Mouse (Mus musculus) midbrain, embryonic 12.5 days (tissue): ENCODE results near the gene Igsf9b. TPM values are rescaled to one million over a fixed set of nuclear protein-coding genes. Genes with fewer than 3 reads are reported as not detected.

Experiments
- ATAC-seq: fragments of 200-750 bp; cut with Nextera tagmentation; 2 replicates; pipeline ENCODE4 v1.8.0; 2017; ENCODE audit warnings: low read depth, moderate TSS enrichment, moderate library complexity; ENCODE audit not compliant: low FRiP score
- H3K27ac ChIP-seq: fragments of 300-500 bp; sonication (generic); replicated peaks from 2 replicates; pipeline ENCODE4 v1.5.1; 2016; ENCODE audit warnings: mild to moderate bottlenecking
- H3K27me3 ChIP-seq: fragments of 300-500 bp; sonication (generic); 2 replicates; pipeline ENCODE4 v1.6.1; 2016; ENCODE audit warnings: mild to moderate bottlenecking
- H3K36me3 ChIP-seq: fragments of 300-500 bp; sonication (generic); 2 replicates; pipeline ENCODE4 v1.6.1; 2016
- H3K4me1 ChIP-seq: fragments of 300-500 bp; sonication (generic); 2 replicates; pipeline ENCODE4 v1.6.1; 2016
- H3K4me2 ChIP-seq: fragments of 300-500 bp; sonication (generic); replicated peaks from 2 replicates; pipeline ENCODE4 v1.6.1; 2016; ENCODE audit warnings: mild to moderate bottlenecking, moderate library complexity
- H3K4me3 ChIP-seq: fragments of 300-500 bp; sonication (generic); 2 replicates; pipeline ENCODE4 v1.5.1; 2016; ENCODE audit warnings: mild to moderate bottlenecking
- H3K9ac ChIP-seq: fragments of 300-500 bp; sonication (generic); replicated peaks from 2 replicates; pipeline ENCODE4 v1.6.1; 2016; ENCODE audit warnings: mild to moderate bottlenecking, moderate library complexity
- H3K9me3 ChIP-seq: fragments of 300-500 bp; sonication (generic); 2 replicates; pipeline ENCODE4 v1.6.1; 2016; ENCODE audit warnings: mild to moderate bottlenecking
- WGBS: fragments of 180-500 bp; shearing (Covaris S2); methylation state at CpG from one replicate; pipeline ENCODE4 v1.1.7; 2016; 5-methylcytosine and 5-hydroxymethylcytosine counted together
- polyA plus RNA-seq: library from polyadenylated mRNA; unstranded; fragments of >200 nt; fragmentation: Nextera tagmentation; extraction: Ambion mirVana; gene quantifications from 2 replicates; pipeline ENCODE4 v1.2.1, GENCODE M21; 2016

Gene Igsf9b
- polyA plus RNA-seq, 1 experiment from 2014 or later, result 8.1 TPM

- peaks cover 32% of the 10 kb centered on the region for H3K27me3 ChIP-seq
- H3K9me3 ChIP-seq, result no peaks in the 10 kb centered on the region
- peak overlapping the region; percentile 69 for H3K27ac ChIP-seq
- H3K4me2 ChIP-seq, result peak overlapping the region; percentile 94
- H3K36me3 ChIP-seq, result no peaks in the 10 kb centered on the region
- H3K9ac ChIP-seq, result peak overlapping the region; percentile 71
- peaks cover 49% of the 10 kb centered on the region for H3K4me1 ChIP-seq
- under 1% methylated on average over 67 of the region's 68 CpGs for WGBS
- ATAC-seq, result peak; percentile 34
- H3K4me3 ChIP-seq, result peak overlapping the region; percentile 80
Measured at GRCm38 (mm10) chr9:27299286-27300187, 533 bp downstream of the Igsf9b start.

GRCm38 (mm10) chr9:27300188-27300691 is 1.2 kb downstream of the Igsf9b start:
- Histone ChIP-seq H3K4me1 (peaks cover 52% of the 10 kb centered on the region), H3K4me2 (peak overlapping the region; percentile 94), H3K27me3 (peaks cover 32% of the 10 kb centered on the region), H3K4me3 (peak overlapping the region; percentile 80), H3K9me3 (no peaks in the 10 kb centered on the region), H3K27ac (no peak overlapping the region), H3K36me3 (no peaks in the 10 kb centered on the region), H3K9ac (peak overlapping the region; percentile 71)
- ATAC-seq, result no peak
- WGBS, result 0% methylated on average over 32 of the region's 32 CpGs

DNA sequence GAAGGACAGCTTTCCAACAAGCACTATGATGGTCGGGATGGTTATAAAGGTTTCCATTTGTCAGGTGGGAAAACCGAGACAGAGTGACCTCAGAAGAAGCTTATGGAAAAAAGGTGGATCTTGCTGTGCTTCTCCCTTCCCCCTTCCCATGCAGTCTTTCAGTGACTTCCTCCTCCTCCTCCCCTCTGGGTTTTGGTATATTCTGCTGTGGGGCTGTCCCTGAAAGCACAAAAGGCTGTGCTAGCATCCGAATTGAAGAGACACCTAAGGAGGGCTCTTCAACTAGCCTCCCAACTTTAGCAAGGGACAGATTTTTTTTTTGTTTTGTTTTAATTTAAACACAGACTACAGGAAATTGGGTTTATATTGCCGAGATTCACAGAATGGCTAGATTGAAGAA is 1.7 kb downstream of the Igsf9b start:
- H3K27ac ChIP-seq, result no peak overlapping the region
- peak overlapping the region; percentile 80 for H3K4me3 ChIP-seq
- WGBS, result 11% methylated on average over 4 of the region's 4 CpGs
- peak overlapping the region; percentile 94 for H3K4me2 ChIP-seq
- peaks cover 55% of the 10 kb centered on the region for H3K4me1 ChIP-seq
- no peaks in the 10 kb centered on the region for H3K36me3 ChIP-seq
- no peaks in the 10 kb centered on the region for H3K9me3 ChIP-seq
- peaks cover 32% of the 10 kb centered on the region for H3K27me3 ChIP-seq
- no peak overlapping the region for H3K9ac ChIP-seq
- ATAC-seq, result no peak

- Histone ChIP-seq H3K4me3 (no peak overlapping the region), H3K27ac (no peak overlapping the region), H3K9ac (no peak overlapping the region), H3K36me3 (no peaks in the 10 kb centered on the region), H3K9me3 (no peaks in the 10 kb centered on the region), H3K27me3 (peaks cover 32% of the 10 kb centered on the region), H3K4me2 (peak overlapping the region; percentile 94), H3K4me1 (peaks cover 62% of the 10 kb centered on the region)
- ATAC-seq, result no peak
- 58% methylated on average over 5 of the region's 5 CpGs for WGBS
Measured at GRCm38 (mm10) chr9:27301486-27301885, 2.5 kb downstream of the Igsf9b start.

- 69% methylated on average over 5 of the region's 5 CpGs for WGBS
- Histone ChIP-seq H3K9ac (no peak overlapping the region), H3K4me1 (peaks cover 70% of the 10 kb centered on the region), H3K9me3 (no peaks in the 10 kb centered on the region), H3K4me3 (no peak overlapping the region), H3K27me3 (peaks cover 31% of the 10 kb centered on the region), H3K36me3 (no peaks in the 10 kb centered on the region), H3K27ac (no peak overlapping the region), H3K4me2 (no peak overlapping the region)
- ATAC-seq, result no peak
Measured at GRCm38 (mm10) chr9:27302291-27302690, 3.3 kb downstream of the Igsf9b start.

DNA sequence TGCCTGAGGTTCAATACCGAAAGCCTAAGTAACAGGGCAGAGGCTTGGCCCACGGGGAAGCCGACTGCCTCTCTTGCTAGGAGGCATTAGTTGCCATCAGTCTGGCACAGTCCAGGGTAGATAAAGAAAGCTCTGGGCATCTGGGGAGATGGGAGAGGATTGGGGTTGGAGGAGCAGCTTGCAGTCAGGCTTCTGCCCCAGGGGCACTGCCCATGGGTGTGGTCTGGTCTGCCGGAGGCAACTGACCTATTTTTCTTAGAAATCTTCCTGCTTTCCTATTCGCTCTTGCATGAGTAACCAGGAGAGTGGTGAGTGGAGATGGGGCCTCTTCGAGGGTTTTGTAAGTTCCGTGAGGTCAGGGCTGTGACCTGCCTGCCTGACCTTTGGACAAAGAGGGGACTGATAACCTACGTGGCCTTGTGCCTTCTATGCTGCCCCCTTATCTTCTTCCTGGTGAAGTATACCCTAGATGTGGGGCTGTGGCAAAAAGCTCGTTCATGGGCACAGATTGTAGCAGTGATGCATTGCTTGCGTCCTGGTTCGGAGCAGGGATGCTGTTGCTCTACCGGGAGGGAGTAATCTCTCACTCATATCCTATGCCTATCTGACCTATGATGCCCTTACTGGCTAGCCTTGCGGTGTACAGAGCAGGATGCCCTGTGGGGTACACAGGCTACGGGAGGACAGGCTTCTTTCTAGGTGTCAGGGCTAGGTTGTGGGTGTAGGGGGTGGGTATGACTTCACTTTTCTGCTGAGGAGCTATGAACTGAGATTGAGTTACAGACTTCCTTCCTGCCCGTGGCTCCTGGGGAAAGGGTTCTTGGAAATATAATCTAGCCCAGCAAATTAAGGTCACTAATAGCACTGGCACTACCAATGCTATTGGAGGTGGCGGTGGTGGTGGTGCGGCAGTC is 4.8 kb downstream of the Igsf9b start:
- Histone ChIP-seq H3K9ac (no peak overlapping the region), H3K27me3 (peaks cover 25% of the 10 kb centered on the region), H3K36me3 (no peaks in the 10 kb centered on the region), H3K4me3 (no peak overlapping the region), H3K4me2 (peak overlapping the region; percentile 1; the same call in 1 of the 2 replicates), H3K9me3 (no peaks in the 10 kb centered on the region), H3K27ac (no peak overlapping the region), H3K4me1 (peaks cover 80% of the 10 kb centered on the region)
- ATAC-seq, result no peak
- WGBS, result 65% methylated on average over 17 of the region's 17 CpGs

DNA sequence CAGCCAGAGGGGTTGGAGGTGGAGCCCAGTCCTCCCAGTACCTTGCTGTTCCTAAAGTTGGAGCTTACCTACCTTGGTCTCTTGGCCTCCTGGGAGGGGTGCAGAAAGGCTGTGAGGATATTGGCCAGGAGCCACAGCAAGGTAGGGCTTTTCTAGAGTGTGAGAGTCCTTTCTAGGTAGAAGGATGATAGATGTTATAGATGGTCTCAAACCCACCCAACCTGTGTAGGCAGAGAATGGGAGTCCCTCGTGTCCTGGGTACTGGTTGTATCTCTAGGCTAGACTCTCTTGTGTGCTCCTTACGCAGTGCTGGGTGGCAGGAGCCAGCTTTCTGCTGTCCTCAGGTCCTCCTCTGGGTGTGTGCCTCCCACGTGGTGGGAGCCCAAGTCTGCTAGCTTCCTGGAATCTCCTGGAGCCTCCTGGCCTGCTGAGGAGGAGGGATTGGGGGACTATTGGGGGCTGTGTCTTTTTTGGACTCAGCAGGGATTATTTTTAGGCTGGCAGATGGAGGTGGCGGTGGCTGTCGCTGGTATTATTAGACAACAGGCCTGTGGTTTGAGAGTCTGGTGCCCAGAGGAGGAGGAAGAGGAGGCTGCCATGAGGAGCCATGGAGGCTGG is 5.6 kb downstream of the Igsf9b start:
- 78% methylated on average over 5 of the region's 5 CpGs for WGBS
- Histone ChIP-seq H3K27ac (no peak overlapping the region), H3K9me3 (no peaks in the 10 kb centered on the region), H3K4me2 (no peak overlapping the region), H3K4me3 (no peak overlapping the region), H3K27me3 (peaks cover 25% of the 10 kb centered on the region), H3K9ac (no peak overlapping the region), H3K4me1 (peaks cover 82% of the 10 kb centered on the region), H3K36me3 (no peaks in the 10 kb centered on the region)
- no peak for ATAC-seq

DNA sequence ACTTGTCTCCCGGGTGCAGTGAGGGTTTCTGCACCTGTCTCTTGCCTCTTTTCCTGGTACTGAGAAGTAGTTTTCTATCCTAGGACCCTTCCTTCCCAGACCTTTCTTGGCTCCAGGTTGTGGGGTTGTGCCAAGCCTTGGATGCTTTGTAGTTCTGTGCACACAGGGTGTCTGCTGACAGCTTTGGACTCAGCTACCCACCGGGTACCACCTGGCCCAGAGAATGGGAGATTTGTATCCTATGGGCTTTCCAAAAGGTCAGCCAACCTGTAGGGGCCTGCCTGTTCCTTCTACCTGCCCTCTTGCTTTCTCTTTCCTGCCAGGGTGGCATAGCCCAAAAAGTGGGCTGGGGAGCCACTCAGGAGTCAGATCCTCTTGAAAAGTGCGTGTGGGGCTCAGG is 6.5 kb downstream of the Igsf9b start:
- H3K9me3 ChIP-seq, result no peaks in the 10 kb centered on the region
- 74% methylated on average over 3 of the region's 3 CpGs for WGBS
- H3K4me2 ChIP-seq, result no peak overlapping the region
- no peak overlapping the region for H3K27ac ChIP-seq
- peaks cover 18% of the 10 kb centered on the region for H3K27me3 ChIP-seq
- H3K4me3 ChIP-seq, result no peak overlapping the region
- H3K4me1 ChIP-seq, result peaks cover 80% of the 10 kb centered on the region
- no peaks in the 10 kb centered on the region for H3K36me3 ChIP-seq
- no peak overlapping the region for H3K9ac ChIP-seq
- ATAC-seq, result no peak

DNA sequence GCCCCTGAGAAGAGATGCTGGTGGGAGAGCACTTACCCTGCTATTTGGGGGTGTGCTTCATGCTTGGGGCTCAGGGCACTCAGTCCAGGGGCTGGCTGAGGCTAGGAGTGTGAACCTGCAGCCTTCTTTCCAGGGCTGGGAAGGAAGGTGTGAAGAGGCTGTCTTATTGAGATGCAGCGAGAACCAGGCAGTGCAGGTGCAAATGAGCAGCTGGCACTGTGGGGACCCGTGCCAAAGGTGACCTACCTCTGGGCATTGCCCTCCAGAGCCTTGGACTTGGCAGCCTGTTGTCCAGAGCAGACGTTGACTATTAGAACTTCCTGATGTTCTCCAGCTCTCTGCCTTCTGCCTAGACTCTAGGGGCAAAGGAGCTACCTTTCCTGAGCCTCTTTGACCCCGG is 7.6 kb downstream of the Igsf9b start:
- 50% methylated on average over 4 of the region's 4 CpGs for WGBS
- Histone ChIP-seq H3K4me1 (peaks cover 68% of the 10 kb centered on the region), H3K36me3 (peaks cover 6% of the 10 kb centered on the region; the same call in 1 of the 2 replicates), H3K27ac (peak overlapping the region; percentile 79), H3K27me3 (peaks cover 6% of the 10 kb centered on the region), H3K9me3 (no peaks in the 10 kb centered on the region), H3K4me3 (no peak overlapping the region), H3K9ac (no peak overlapping the region; the same call in 1 of the 2 replicates), H3K4me2 (0 out of 2 replicates have a peak overlapping the region, but pooled peaks have one; percentile 7)
- ATAC-seq, result no peak

GRCm38 (mm10) chr9:27307265-27307664 is 8.3 kb downstream of the Igsf9b start:
- 0 out of 2 replicates have a peak, but pooled peaks have one; percentile 10 for ATAC-seq
- Histone ChIP-seq H3K9me3 (no peaks in the 10 kb centered on the region), H3K4me3 (no peak overlapping the region), H3K27me3 (0 out of 2 replicates have a peak, but pooled peaks cover under 1% of the 10 kb centered on the region), H3K27ac (peak overlapping the region; percentile 79), H3K4me1 (peaks cover 63% of the 10 kb centered on the region), H3K36me3 (peaks cover 11% of the 10 kb centered on the region; the same call in 1 of the 2 replicates), H3K9ac (no peak overlapping the region), H3K4me2 (0 out of 2 replicates have a peak overlapping the region, but pooled peaks have one; percentile 7)
- WGBS, result 6% methylated on average over 3 of the region's 3 CpGs

- Histone ChIP-seq H3K4me2 (peak overlapping the region; percentile 13; the same call in 1 of the 2 replicates), H3K27ac (peak overlapping the region; percentile 79), H3K36me3 (peaks cover 12% of the 10 kb centered on the region; the same call in 1 of the 2 replicates), H3K9me3 (no peaks in the 10 kb centered on the region), H3K4me3 (no peak overlapping the region), H3K27me3 (no peaks in the 10 kb centered on the region), H3K9ac (peak overlapping the region; percentile 15; the same call in 1 of the 2 replicates), H3K4me1 (peaks cover 57% of the 10 kb centered on the region)
- no peak for ATAC-seq
- WGBS, result 34% methylated on average over 7 of the region's 7 CpGs
Measured at GRCm38 (mm10) chr9:27308045-27308444, 9.0 kb downstream of the Igsf9b start.
